Mouse (Mus musculus): ENCODE results near the gene Inafm2. TPM values are rescaled to one million over a fixed set of nuclear protein-coding genes. Genes with fewer than 3 reads are reported as not detected.

The Inafm2 gene
- polyA plus RNA-seq, 1 experiment: 28.5 TPM

GRCm38 (mm10) chr2:118776295-118776694 is 30.7 kb downstream of the Inafm2 start:
- no peaks in the 10 kb centered on the region; the same call in 1 of the 2 replicates for H3K4me1 ChIP-seq (ENCODE audit: control insufficient read depth, insufficient read depth, low read length)
- no peak overlapping the region for H3K4me3 ChIP-seq (replicated peaks; ENCODE audit: control insufficient read depth, low read depth, low read length)
- no peak overlapping the region; the same call in 1 of the 2 replicates for H3K27ac ChIP-seq (ENCODE audit: control insufficient read depth, insufficient read depth, low read depth, low read length, poor library complexity)
- TF ChIP-seq CTCF (IDR thresholded peaks at IDR 0.05; ENCODE audit: control insufficient read depth, insufficient read depth, low read length) (no peak), POLR2A (IDR thresholded peaks at IDR 0.05; ENCODE audit: borderline replicate concordance, control insufficient read depth, low read depth, low read length) (no peak)
- 54% methylated on average over 2 of the region's 2 CpGs for WGBS

- TF ChIP-seq CTCF (IDR thresholded peaks at IDR 0.05; ENCODE audit: control insufficient read depth, insufficient read depth, low read length) (no peak), POLR2A (IDR thresholded peaks at IDR 0.05; ENCODE audit: borderline replicate concordance, control insufficient read depth, low read depth, low read length) (no peak)
- no peaks in the 10 kb centered on the region; the same call in 1 of the 2 replicates for H3K4me1 ChIP-seq (ENCODE audit: control insufficient read depth, insufficient read depth, low read length)
- 73% methylated on average over 4 of the region's 4 CpGs for WGBS
- no peak overlapping the region for H3K27ac ChIP-seq (ENCODE audit: control insufficient read depth, insufficient read depth, low read depth, low read length, poor library complexity)
- no peak overlapping the region for H3K4me3 ChIP-seq (replicated peaks; ENCODE audit: control insufficient read depth, low read depth, low read length)
These were observed 32.9 kb downstream of the Inafm2 start for GRCm38 (mm10) chr2:118778418-118778817.

- no peak for TF ChIP-seq POLR2A (IDR thresholded peaks at IDR 0.05; ENCODE audit: borderline replicate concordance, control insufficient read depth, low read depth, low read length)
- no peak for TF ChIP-seq CTCF (IDR thresholded peaks at IDR 0.05; ENCODE audit: control insufficient read depth, insufficient read depth, low read length)
- 32% methylated on average over 10 of the region's 10 CpGs for WGBS
- Histone ChIP-seq H3K27ac (ENCODE audit: control insufficient read depth, insufficient read depth, low read depth, low read length, poor library complexity) (no peak overlapping the region), H3K4me1 (ENCODE audit: control insufficient read depth, insufficient read depth, low read length) (no peaks in the 10 kb centered on the region; the same call in 1 of the 2 replicates), H3K4me3 (replicated peaks; ENCODE audit: control insufficient read depth, low read depth, low read length) (no peak overlapping the region)
These were observed 33.5 kb downstream of the Inafm2 start for GRCm38 (mm10) chr2:118779065-118779464.

GRCm38 (mm10) chr2:118779504-118780480 is 34.2 kb downstream of the Inafm2 start, which contains the start of gene Disp2:
Gene Disp2 (plus strand): TSS chr2:118779719.
- H3K27ac ChIP-seq (ENCODE audit: control insufficient read depth, insufficient read depth, low read depth, low read length, poor library complexity): no peak within 1 kb of the TSS; the same call in 1 of the 2 replicates
- H3K4me1 ChIP-seq (ENCODE audit: control insufficient read depth, insufficient read depth, low read length): no peaks in the 10 kb centered on the region; the same call in 1 of the 2 replicates
- WGBS: 15% methylated on average over 39 of the region's 39 CpGs
- no peak; the same call in 1 of the 2 replicates for TF ChIP-seq POLR2A (IDR thresholded peaks at IDR 0.05; ENCODE audit: borderline replicate concordance, control insufficient read depth, low read depth, low read length)
- no peak for TF ChIP-seq CTCF (IDR thresholded peaks at IDR 0.05; ENCODE audit: control insufficient read depth, insufficient read depth, low read length)
- no peak within 1 kb of the TSS for H3K4me3 ChIP-seq (replicated peaks; ENCODE audit: control insufficient read depth, low read depth, low read length)

GRCm38 (mm10) chr2:118781115-118781514 is 35.6 kb downstream of the Inafm2 start:
- Histone ChIP-seq H3K4me1 (ENCODE audit: control insufficient read depth, insufficient read depth, low read length) (no peaks in the 10 kb centered on the region; the same call in 1 of the 2 replicates), H3K4me3 (replicated peaks; ENCODE audit: control insufficient read depth, low read depth, low read length) (no peak overlapping the region), H3K27ac (ENCODE audit: control insufficient read depth, insufficient read depth, low read depth, low read length, poor library complexity) (no peak overlapping the region)
- 52% methylated on average over 1 of the region's 1 CpGs for WGBS
- TF ChIP-seq POLR2A (IDR thresholded peaks at IDR 0.05; ENCODE audit: borderline replicate concordance, control insufficient read depth, low read depth, low read length) (no peak), CTCF (IDR thresholded peaks at IDR 0.05; ENCODE audit: control insufficient read depth, insufficient read depth, low read length) (no peak)

GRCm38 (mm10) chr2:118782303-118782702 is 36.7 kb downstream of the Inafm2 start:
- no peak overlapping the region for H3K4me3 ChIP-seq (replicated peaks; ENCODE audit: control insufficient read depth, low read depth, low read length)
- no peak overlapping the region for H3K27ac ChIP-seq (ENCODE audit: control insufficient read depth, insufficient read depth, low read depth, low read length, poor library complexity)
- H3K4me1 ChIP-seq (ENCODE audit: control insufficient read depth, insufficient read depth, low read length): no peaks in the 10 kb centered on the region; the same call in 1 of the 2 replicates
- WGBS: 32% methylated on average over 4 of the region's 4 CpGs
- TF ChIP-seq POLR2A (IDR thresholded peaks at IDR 0.05; ENCODE audit: borderline replicate concordance, control insufficient read depth, low read depth, low read length): no peak
- TF ChIP-seq CTCF (IDR thresholded peaks at IDR 0.05; ENCODE audit: control insufficient read depth, insufficient read depth, low read length): no peak

- Histone ChIP-seq H3K4me1 (ENCODE audit: control insufficient read depth, insufficient read depth, low read length) (no peaks in the 10 kb centered on the region; the same call in 1 of the 2 replicates), H3K27ac (ENCODE audit: control insufficient read depth, insufficient read depth, low read depth, low read length, poor library complexity) (no peak overlapping the region), H3K4me3 (replicated peaks; ENCODE audit: control insufficient read depth, low read depth, low read length) (no peak overlapping the region)
- 34% methylated on average over 5 of the region's 5 CpGs for WGBS
- TF ChIP-seq POLR2A (IDR thresholded peaks at IDR 0.05; ENCODE audit: borderline replicate concordance, control insufficient read depth, low read depth, low read length) (no peak), CTCF (IDR thresholded peaks at IDR 0.05; ENCODE audit: control insufficient read depth, insufficient read depth, low read length) (no peak)
These were observed 37.5 kb downstream of the Inafm2 start for GRCm38 (mm10) chr2:118783093-118783492.

- no peaks in the 10 kb centered on the region; the same call in 1 of the 2 replicates for H3K4me1 ChIP-seq (ENCODE audit: control insufficient read depth, insufficient read depth, low read length)
- 84% methylated on average over 7 of the region's 7 CpGs for WGBS
- no peak overlapping the region for H3K4me3 ChIP-seq (replicated peaks; ENCODE audit: control insufficient read depth, low read depth, low read length)
- TF ChIP-seq POLR2A (IDR thresholded peaks at IDR 0.05; ENCODE audit: borderline replicate concordance, control insufficient read depth, low read depth, low read length): no peak
- no peak for TF ChIP-seq CTCF (IDR thresholded peaks at IDR 0.05; ENCODE audit: control insufficient read depth, insufficient read depth, low read length)
- H3K27ac ChIP-seq (ENCODE audit: control insufficient read depth, insufficient read depth, low read depth, low read length, poor library complexity): no peak overlapping the region
These were observed 38.1 kb downstream of the Inafm2 start for GRCm38 (mm10) chr2:118783663-118784062.
